Mouse (Mus musculus): ENCODE data around the gene Hif3a. TPM values are rescaled to one million over a fixed set of nuclear protein-coding genes. Genes with fewer than 3 reads are reported as not detected.

Gene Hif3a
- polyA plus RNA-seq, 1 experiment from 2014 or later: 6.1 TPM

- Histone ChIP-seq H3K27me3 (ENCODE audit: insufficient read depth, low read length) (no peaks in the 10 kb centered on the region), H3K4me3 (replicated peaks; ENCODE audit: low read depth, low read length) (no peak overlapping the region), H3K4me2 (ENCODE audit: low read length) (no peak overlapping the region), H3K9ac (ENCODE audit: low read depth, low read length) (no peak overlapping the region), H3K27ac (no peak overlapping the region), H3K4me1 (replicated peaks; ENCODE audit: insufficient read depth, low read length) (peaks cover 26% of the 10 kb centered on the region), H3K9me3 (replicated peaks; ENCODE audit: low read length) (no peaks in the 10 kb centered on the region), H3K36me3 (ENCODE audit: insufficient read depth, low read length) (peaks cover 23% of the 10 kb centered on the region)
- WGBS: 66% methylated on average over 4 of the region's 4 CpGs
- no peak for TF ChIP-seq CTCF (IDR thresholded peaks at IDR 0.05; ENCODE audit: low read depth)
- no peak for DNase-seq (ENCODE audit: low spot score)
- no peak for ATAC-seq (replicated peaks; ENCODE audit: low FRiP score, low read depth)
Measured at GRCm38 (mm10) chr7:16999233-16999632, 63.0 kb downstream of the Hif3a start.

- no peak for TF ChIP-seq CTCF (IDR thresholded peaks at IDR 0.05; ENCODE audit: low read depth)
- DNase-seq (ENCODE audit: low spot score): no peak
- Histone ChIP-seq H3K36me3 (ENCODE audit: insufficient read depth, low read length) (peaks cover 14% of the 10 kb centered on the region; the same call in 1 of the 2 replicates), H3K4me1 (replicated peaks; ENCODE audit: insufficient read depth, low read length) (peaks cover 46% of the 10 kb centered on the region), H3K9ac (ENCODE audit: low read depth, low read length) (peak overlapping the region; percentile 78), H3K9me3 (replicated peaks; ENCODE audit: low read length) (no peaks in the 10 kb centered on the region), H3K27ac (no peak overlapping the region), H3K4me3 (replicated peaks; ENCODE audit: low read depth, low read length) (peak overlapping the region; percentile 70), H3K4me2 (ENCODE audit: low read length) (peak overlapping the region; percentile 68), H3K27me3 (ENCODE audit: insufficient read depth, low read length) (no peaks in the 10 kb centered on the region)
- ATAC-seq (replicated peaks; ENCODE audit: low FRiP score, low read depth): no peak
- WGBS: 78% methylated on average over 4 of the region's 4 CpGs
Measured at GRCm38 (mm10) chr7:16995345-16995744, 66.9 kb downstream of the Hif3a start.

- Histone ChIP-seq H3K4me3 (replicated peaks; ENCODE audit: low read depth, low read length) (peak overlapping the region; percentile 70), H3K9me3 (replicated peaks; ENCODE audit: low read length) (no peaks in the 10 kb centered on the region), H3K4me2 (ENCODE audit: low read length) (peak overlapping the region; percentile 68), H3K27ac (peak overlapping the region; percentile 89), H3K36me3 (ENCODE audit: insufficient read depth, low read length) (peaks cover 14% of the 10 kb centered on the region; the same call in 1 of the 2 replicates), H3K27me3 (ENCODE audit: insufficient read depth, low read length) (no peaks in the 10 kb centered on the region), H3K4me1 (replicated peaks; ENCODE audit: insufficient read depth, low read length) (peaks cover 48% of the 10 kb centered on the region), H3K9ac (ENCODE audit: low read depth, low read length) (peak overlapping the region; percentile 78)
- ATAC-seq (replicated peaks; ENCODE audit: low FRiP score, low read depth) (no peak), DNase-seq (ENCODE audit: low spot score) (peak; percentile 39)
- no peak for TF ChIP-seq CTCF (IDR thresholded peaks at IDR 0.05; ENCODE audit: low read depth)
- WGBS: 3% methylated on average over 20 of the region's 20 CpGs
Measured at GRCm38 (mm10) chr7:16994400-16994799, 67.8 kb downstream of the Hif3a start.

GRCm38 (mm10) chr7:16993651-16994399, 68.4 kb downstream of the Hif3a start:
- Histone ChIP-seq H3K36me3 (ENCODE audit: insufficient read depth, low read length) (peaks cover 14% of the 10 kb centered on the region; the same call in 1 of the 2 replicates), H3K27ac (peak overlapping the region; percentile 89), H3K9ac (ENCODE audit: low read depth, low read length) (peak overlapping the region; percentile 78), H3K4me2 (ENCODE audit: low read length) (peak overlapping the region; percentile 68), H3K4me3 (replicated peaks; ENCODE audit: low read depth, low read length) (peak overlapping the region; percentile 70), H3K4me1 (replicated peaks; ENCODE audit: insufficient read depth, low read length) (peaks cover 48% of the 10 kb centered on the region), H3K27me3 (ENCODE audit: insufficient read depth, low read length) (no peaks in the 10 kb centered on the region), H3K9me3 (replicated peaks; ENCODE audit: low read length) (no peaks in the 10 kb centered on the region)
- DNase-seq (ENCODE audit: low spot score) (peak; percentile 96), ATAC-seq (replicated peaks; ENCODE audit: low FRiP score, low read depth) (peak; percentile 85)
- TF ChIP-seq CTCF (IDR thresholded peaks at IDR 0.05; ENCODE audit: low read depth): no peak
- WGBS: 1% methylated on average over 27 of the region's 27 CpGs

GRCm38 (mm10) chr7:16992451-16992807, 69.8 kb downstream of the Hif3a start, which contains the start of gene Ccdc8:
Gene Ccdc8 (plus strand): TSS chr7:16992708.
- Histone ChIP-seq H3K4me2 (ENCODE audit: low read length) (peak within 1 kb of the TSS; percentile 68), H3K27me3 (ENCODE audit: insufficient read depth, low read length) (no peaks in the 10 kb centered on the region), H3K27ac (peak within 1 kb of the TSS; percentile 90), H3K36me3 (ENCODE audit: insufficient read depth, low read length) (0 out of 2 replicates have a peak, but pooled peaks cover under 1% of the 10 kb centered on the region), H3K4me1 (replicated peaks; ENCODE audit: insufficient read depth, low read length) (peaks cover 45% of the 10 kb centered on the region), H3K9me3 (replicated peaks; ENCODE audit: low read length) (no peaks in the 10 kb centered on the region), H3K4me3 (replicated peaks; ENCODE audit: low read depth, low read length) (peak within 1 kb of the TSS; percentile 70), H3K9ac (ENCODE audit: low read depth, low read length) (peak within 1 kb of the TSS; percentile 78)
- no peak for TF ChIP-seq CTCF (IDR thresholded peaks at IDR 0.05; ENCODE audit: low read depth)
- DNase-seq (ENCODE audit: low spot score) (no peak), ATAC-seq (replicated peaks; ENCODE audit: low FRiP score, low read depth) (no peak)
- WGBS: 91% methylated on average over 5 of the region's 5 CpGs

- H3K4me3 ChIP-seq (replicated peaks; ENCODE audit: low read depth, low read length): no peak overlapping the region
- DNase-seq (ENCODE audit: low spot score) (peak; percentile 94), ATAC-seq (replicated peaks; ENCODE audit: low FRiP score, low read depth) (peak; percentile 78)
- H3K4me1 ChIP-seq (replicated peaks; ENCODE audit: insufficient read depth, low read length): peaks cover 40% of the 10 kb centered on the region
- TF ChIP-seq CTCF (IDR thresholded peaks at IDR 0.05; ENCODE audit: low read depth): 0 out of 2 replicates have a peak, but pooled peaks have one; percentile 1
- no peaks in the 10 kb centered on the region for H3K36me3 ChIP-seq (ENCODE audit: insufficient read depth, low read length)
- 0 out of 2 replicates have a peak overlapping the region, but pooled peaks have one; percentile 35 for H3K9ac ChIP-seq (ENCODE audit: low read depth, low read length)
- H3K9me3 ChIP-seq (replicated peaks; ENCODE audit: low read length): no peaks in the 10 kb centered on the region
- peak overlapping the region; percentile 34 for H3K4me2 ChIP-seq (ENCODE audit: low read length)
- 24% methylated on average over 18 of the region's 18 CpGs for WGBS
- no peaks in the 10 kb centered on the region for H3K27me3 ChIP-seq (ENCODE audit: insufficient read depth, low read length)
- H3K27ac ChIP-seq: peak overlapping the region; percentile 90
Measured at GRCm38 (mm10) chr7:16991681-16992450, 70.4 kb downstream of the Hif3a start.

Measured in kidney, postnatal 0 days (tissue).